Mouse (Mus musculus): ENCODE data around the gene Hspb2.

Hspb2 gene

GRCm38 (mm10) chr9:50752054-50752602 is at the start of gene Hspb2:
Hspb2 (minus strand) TSS chr9:50752354.
- in situ Hi-C loops (cut with MboI; ENCODE audit: unreplicated experiment in 2 of 2) = loop anchor here in 1 of 2 experiments (25.0 kb wide), 2 partner anchors 140 to 1765 kb away; partner anchors contain the start of genes Nkapd1, Pih1d2, Sdhd and Timm8b

GRCm38 (mm10) chr9:50800985-50801384 is 48.8 kb upstream of the Hspb2 start:
- in situ Hi-C loops (cut with MboI; ENCODE audit: unreplicated experiment in 2 of 2) = loop anchor here (5.0 kb wide), 4 partner anchors 46 to 341 kb away; partner anchors contain the start of gene Ppp2r1b (in 1 of the 2)

- in situ Hi-C loops (cut with MboI; ENCODE audit: unreplicated experiment in 2 of 2) = loop anchor here (5.0 to 10.0 kb wide), 2 partner anchors 354 to 1116 kb away; no protein-coding TSS in a partner anchor
Measured at GRCm38 (mm10) chr9:50798368-50798767, 46.2 kb upstream of the Hspb2 start.

DNA sequence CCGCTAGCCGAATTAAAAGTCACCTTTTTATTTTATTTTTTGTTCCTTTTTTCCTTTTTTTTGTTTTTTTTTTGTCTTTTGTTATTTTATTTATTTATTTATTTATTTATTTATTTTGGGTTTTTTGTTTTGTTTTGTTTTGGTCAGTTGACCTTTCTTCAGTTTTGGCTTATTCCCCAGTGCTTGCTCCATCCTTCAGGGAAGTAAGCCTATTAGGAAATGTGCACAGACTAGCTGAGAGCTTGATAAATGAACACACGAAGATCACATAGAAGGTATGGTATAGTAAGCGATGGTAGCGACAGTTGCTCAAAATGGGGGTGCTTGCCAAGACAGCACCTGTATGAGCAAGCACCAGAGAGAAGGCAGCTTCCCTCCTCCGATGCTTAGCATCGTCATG is 45.5 kb upstream of the Hspb2 start:
- in situ Hi-C loops (cut with MboI; ENCODE audit: unreplicated experiment in 2 of 2) = loop anchor here (5.0 to 10.0 kb wide), 2 partner anchors 355 to 1117 kb away; no protein-coding TSS in a partner anchor

DNA sequence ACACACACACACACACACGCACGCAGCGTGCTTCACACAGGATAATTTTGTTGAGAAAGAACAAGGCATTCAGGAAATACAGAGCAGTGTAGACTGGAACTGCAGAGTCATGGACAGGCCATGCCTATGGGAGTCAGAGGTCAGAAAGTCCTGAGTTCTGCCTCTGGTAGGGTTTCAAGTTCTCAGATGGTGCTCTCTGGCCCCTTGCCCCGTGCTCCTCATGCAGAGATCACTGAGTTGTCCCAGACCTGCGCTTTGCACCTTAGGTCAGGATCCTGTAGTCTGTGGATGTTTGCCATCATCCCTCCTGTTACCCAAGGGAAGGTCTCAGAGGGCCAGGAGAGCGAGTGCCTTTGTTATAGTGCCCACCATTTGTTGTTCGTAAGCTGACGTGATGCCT is 44.6 kb upstream of the Hspb2 start:
- in situ Hi-C loops (cut with MboI; ENCODE audit: unreplicated experiment in 2 of 2) = loop anchor here (5.0 to 10.0 kb wide), 2 partner anchors 356 to 1118 kb away; no protein-coding TSS in a partner anchor

DNA sequence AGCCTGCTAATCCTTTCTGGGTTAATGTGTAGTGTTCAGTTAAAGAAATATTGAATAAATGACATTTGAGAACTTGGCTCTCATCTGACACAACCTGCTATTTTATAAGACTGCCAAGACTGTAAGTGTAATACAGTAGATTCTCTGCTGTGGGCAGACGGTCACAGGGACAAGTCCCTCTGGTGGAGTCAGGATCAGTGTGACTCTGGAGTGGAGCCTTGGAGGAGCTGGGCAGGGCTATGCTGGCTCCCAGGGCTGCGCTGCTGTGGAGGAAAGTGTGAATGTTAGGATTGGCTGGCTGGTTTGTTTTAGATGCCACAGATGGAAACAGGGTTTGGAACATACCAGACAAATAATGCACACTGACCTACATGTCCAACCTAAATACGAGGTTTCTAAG is 43.1 kb upstream of the Hspb2 start:
- in situ Hi-C loops (cut with MboI; ENCODE audit: unreplicated experiment in 2 of 2) = loop anchor here (5.0 to 10.0 kb wide), 2 partner anchors 357 to 1120 kb away; no protein-coding TSS in a partner anchor

- in situ Hi-C loops (cut with MboI; ENCODE audit: unreplicated experiment in 2 of 2) = no loop called here
Measured at GRCm38 (mm10) chr9:50782155-50782554, 30.0 kb upstream of the Hspb2 start.

DNA sequence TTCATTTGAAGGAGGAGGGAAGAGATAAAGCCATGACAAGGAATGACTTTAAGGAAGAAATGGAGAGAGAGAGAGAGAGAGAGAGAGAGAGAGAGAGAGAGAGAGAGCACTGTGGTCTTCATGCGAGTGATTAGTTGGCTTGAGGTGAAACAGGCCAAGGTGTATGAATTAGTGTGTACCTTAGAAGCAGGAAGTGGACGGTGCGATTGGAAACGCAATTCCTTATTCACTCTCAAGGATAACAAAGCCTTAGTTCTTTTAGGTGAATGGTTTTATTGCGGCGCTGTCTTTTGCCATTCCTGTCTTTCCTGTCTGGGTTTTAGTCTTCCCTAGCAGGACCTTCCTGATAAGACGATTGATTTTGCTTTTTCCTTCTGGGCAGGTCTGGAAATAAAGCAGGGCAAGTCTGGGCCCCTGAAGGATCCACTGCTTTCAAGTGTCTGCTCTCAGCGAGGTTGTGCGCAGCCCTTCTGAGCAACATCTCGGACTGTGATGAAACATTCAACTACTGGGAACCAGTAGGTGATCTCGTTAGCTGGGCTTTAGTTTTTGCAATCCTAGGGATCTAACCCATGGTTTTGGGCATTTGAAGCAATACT is 24.1 kb upstream of the Hspb2 start:
- in situ Hi-C loops (cut with MboI; ENCODE audit: unreplicated experiment in 2 of 2) = loop anchor here in 1 of 2 experiments (10.0 kb wide), 1 partner anchor 171 kb away; the partner anchor contains the start of genes Sdhd and Timm8b

- in situ Hi-C loops (cut with MboI; ENCODE audit: unreplicated experiment in 2 of 2) = loop anchor here in 1 of 2 experiments (10.0 kb wide), 1 partner anchor 171 kb away; the partner anchor contains the start of genes Sdhd and Timm8b
Measured at GRCm38 (mm10) chr9:50775662-50776126, 23.5 kb upstream of the Hspb2 start.

DNA sequence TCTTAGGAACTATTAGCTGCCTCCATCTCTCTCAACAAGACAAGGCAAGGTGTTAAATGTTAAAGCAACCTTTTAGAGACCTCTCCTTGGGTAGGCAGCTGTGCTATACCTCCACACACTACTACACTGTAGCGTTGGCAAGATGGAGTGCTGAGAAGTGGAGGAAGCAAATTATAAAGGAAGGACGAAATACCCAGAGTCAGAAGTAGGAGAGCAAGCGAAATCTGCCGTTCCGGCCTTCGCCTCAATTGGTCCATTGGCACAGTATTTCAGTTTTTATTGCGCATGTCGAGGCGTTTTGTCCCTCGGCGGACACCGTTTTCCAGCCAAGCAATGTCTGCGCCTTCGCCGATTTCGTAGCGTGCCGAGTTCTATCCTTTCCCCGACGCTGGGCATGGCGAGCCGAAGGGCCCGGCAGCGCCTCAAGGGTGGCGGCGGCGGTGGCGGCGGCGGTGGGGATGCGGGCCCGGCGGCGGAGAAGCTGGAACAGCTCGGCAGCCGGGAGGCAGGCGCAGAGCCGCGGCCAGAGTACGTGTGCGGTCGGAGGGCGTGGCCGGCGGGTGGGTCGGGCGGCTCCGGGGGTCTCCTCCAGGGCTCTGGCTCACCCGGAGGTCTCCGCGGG is 22.9 kb upstream of the Hspb2 start, which contains the start of the genes Alg9 and 1110032A03Rik:
TSS of gene Alg9 (plus strand) at position 29 of the 622 bp plus-strand sequence.
TSS of gene 1110032A03Rik (minus strand) at position 530 of the 622 bp plus-strand sequence.
- in situ Hi-C loops (cut with MboI; ENCODE audit: unreplicated experiment in 2 of 2) = loop anchor here (10.0 to 25.0 kb wide), 3 partner anchors 163 to 1788 kb away; partner anchors contain the start of genes Sdhd (in 2 of the 2), Timm8b (in 2 of the 2), Nkapd1 (in 1 of the 2) and Pih1d2 (in 1 of the 2)

DNA sequence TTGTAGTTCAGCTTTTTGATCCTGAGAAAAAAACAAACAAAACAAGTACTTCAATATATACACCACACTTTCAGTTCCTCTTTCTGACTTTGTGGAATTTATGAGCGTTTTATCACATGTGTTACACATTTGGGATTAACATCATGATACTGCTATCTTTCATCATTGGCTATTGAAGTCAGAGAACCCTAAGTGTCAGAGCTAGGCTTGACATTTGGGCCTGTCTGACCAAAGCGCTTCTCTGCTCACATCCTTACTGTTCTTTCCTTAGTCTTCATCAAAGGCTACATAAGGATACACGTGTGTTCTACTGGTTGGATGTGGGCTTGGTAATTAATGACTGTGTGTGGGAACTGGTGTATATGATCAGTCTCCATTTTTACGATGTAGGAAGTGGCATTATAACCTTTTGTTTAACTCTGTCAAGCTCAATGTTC is 21.9 kb upstream of the Hspb2 start:
- in situ Hi-C loops (cut with MboI; ENCODE audit: unreplicated experiment in 2 of 2) = loop anchor here (10.0 to 25.0 kb wide), 3 partner anchors 162 to 1787 kb away; partner anchors contain the start of genes Sdhd (in 2 of the 2), Timm8b (in 2 of the 2), Nkapd1 (in 1 of the 2) and Pih1d2 (in 1 of the 2)

- in situ Hi-C loops (cut with MboI; ENCODE audit: unreplicated experiment in 2 of 2) = loop anchor here (10.0 to 25.0 kb wide), 3 partner anchors 158 to 1783 kb away; partner anchors contain the start of genes Sdhd (in 2 of the 2), Timm8b (in 2 of the 2), Nkapd1 (in 1 of the 2) and Pih1d2 (in 1 of the 2)
Measured at GRCm38 (mm10) chr9:50770011-50770410, 17.9 kb upstream of the Hspb2 start.

GRCm38 (mm10) chr9:50768107-50769002 is 16.2 kb upstream of the Hspb2 start, which contains the start of gene Fdxacb1:
Fdxacb1 (plus strand) TSS chr9:50768236.
- in situ Hi-C loops (cut with MboI; ENCODE audit: unreplicated experiment in 2 of 2) = loop anchor here in 1 of 2 experiments (10.0 to 25.0 kb wide), 3 partner anchors 156 to 1781 kb away; partner anchors contain the start of genes Nkapd1, Pih1d2, Pts and Sdhd

- in situ Hi-C loops (cut with MboI; ENCODE audit: unreplicated experiment in 2 of 2) = loop anchor here in 1 of 2 experiments (10.0 to 25.0 kb wide), 3 partner anchors 155 to 1780 kb away; partner anchors contain the start of genes Nkapd1, Pih1d2, Pts and Sdhd
Measured at GRCm38 (mm10) chr9:50767531-50768106, 15.5 kb upstream of the Hspb2 start.

- in situ Hi-C loops (cut with MboI; ENCODE audit: unreplicated experiment in 2 of 2) = loop anchor here (5.0 to 25.0 kb wide), 4 partner anchors 56 to 1776 kb away; partner anchors contain the start of genes Nkapd1 (in 1 of the 2), Pih1d2 (in 1 of the 2), Pts (in 1 of the 2) and Sdhd (in 1 of the 2)
Measured at GRCm38 (mm10) chr9:50763331-50763730, 11.2 kb upstream of the Hspb2 start.

GRCm38 (mm10) chr9:50761520-50762243 is 9.5 kb upstream of the Hspb2 start:
- in situ Hi-C loops (cut with MboI; ENCODE audit: unreplicated experiment in 2 of 2) = loop anchor here (5.0 to 25.0 kb wide), 4 partner anchors 54 to 1774 kb away; partner anchors contain the start of genes Nkapd1 (in 1 of the 2), Pih1d2 (in 1 of the 2), Pts (in 1 of the 2) and Sdhd (in 1 of the 2)

GRCm38 (mm10) chr9:50756711-50757110 is 4.6 kb upstream of the Hspb2 start:
- in situ Hi-C loops (cut with MboI; ENCODE audit: unreplicated experiment in 2 of 2) = loop anchor here in 1 of 2 experiments (25.0 kb wide), 2 partner anchors 144 to 1769 kb away; partner anchors contain the start of genes Nkapd1, Pih1d2, Sdhd and Timm8b
